Mouse (Mus musculus) liver, postnatal 0 days (tissue): ENCODE measurements around the gene Hdac9.

ENCODE experiments used
- CTCF ChIP-seq: sonication (generic); IDR thresholded peaks from 2 replicates; pipeline ENCODE4 v1.5.1; 2016; ENCODE audit warnings: antibody characterized with exemption, low read depth
- EP300 ChIP-seq: IDR thresholded peaks from 2 replicates; pipeline ENCODE4 v1.6.1; 2016; ENCODE audit warnings: antibody characterized with exemption, low read depth, mild to moderate bottlenecking

- TF ChIP-seq CTCF (no peak), EP300 (no peak)
Observed at GRCm38 (mm10) chr12:34155740-34156139, 761.2 kb downstream of the Hdac9 start.
